Mouse (Mus musculus) megakaryocyte, embryonic 14.5 days (primary cell): ENCODE measurements at regions not wholly inside any gene's neighbourhood (a gene's known extent, or its start where the extent isn't known, plus 50 kb on each side); places are given as distances from the start of the nearest gene placed in this dataset.

Experiments
- FLI1 ChIP-seq: IDR thresholded peaks from 2 replicates; pipeline ENCODE4 v1.6.1; 2012; ENCODE audit warnings: low read length, inconsistent platforms, mixed read lengths
- GATA1 ChIP-seq: IDR thresholded peaks from 3 replicates; pipeline ENCODE4 v1.6.1; 2012; ENCODE audit warnings: mixed read lengths, low read length, inconsistent platforms, borderline replicate concordance

GRCm38 (mm10) chr13:110578159-110578558 lies 183.3 kb downstream of the Plk2 start:
- TF ChIP-seq GATA1 (no peak), FLI1 (no peak)
